Mouse (Mus musculus): ENCODE data around the gene Eif3k. TPM values are rescaled to one million over a fixed set of nuclear protein-coding genes. Genes with fewer than 3 reads are reported as not detected.

Gene Eif3k
- polyA plus RNA-seq, 1 experiment: 218 TPM

DNA sequence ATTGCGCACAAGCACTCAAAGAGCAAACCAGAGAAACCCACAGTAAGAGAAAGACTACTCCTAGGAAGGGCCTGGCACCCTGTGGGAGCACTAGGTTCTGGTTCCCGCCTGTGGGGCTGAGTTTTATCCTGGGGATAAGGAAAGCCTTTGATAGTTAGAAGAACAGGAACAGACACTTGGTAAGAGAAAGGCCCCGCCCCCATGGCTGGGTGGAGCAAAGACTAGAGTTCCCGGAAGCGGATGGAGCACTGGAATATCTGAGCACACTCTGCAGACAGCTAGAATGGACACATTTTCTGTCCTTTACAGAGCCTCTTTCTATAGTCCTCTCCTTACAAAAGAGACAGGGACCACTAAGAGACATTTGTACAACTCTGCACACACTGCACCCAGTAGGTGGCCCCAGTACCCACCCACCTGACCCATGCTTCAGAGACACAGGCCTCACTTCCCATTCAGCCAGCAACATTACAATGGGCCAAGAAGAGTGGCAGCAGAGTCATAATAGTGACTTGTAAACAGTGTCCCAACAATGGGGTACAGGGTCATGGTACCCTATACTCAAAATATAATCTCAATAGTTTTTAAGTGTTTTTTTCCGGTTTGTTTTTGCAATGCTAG is 49.1 kb downstream of the Eif3k start:
- Histone ChIP-seq H3K4me1 (ENCODE audit: control insufficient read depth, insufficient read depth, insufficient read length) (peaks cover 2% of the 10 kb centered on the region; the same call in 1 of the 2 replicates), H3K36me3 (ENCODE audit: control insufficient read depth, insufficient read depth, low read length) (no peaks in the 10 kb centered on the region), H3K4me3 (ENCODE audit: extremely low read depth, insufficient read depth, insufficient read length) (no peak overlapping the region), H3K27me3 (ENCODE audit: control insufficient read depth, insufficient read depth, low read length) (no peaks in the 10 kb centered on the region), H3K27ac (ENCODE audit: insufficient read depth, low read length) (no peak overlapping the region)
- TF ChIP-seq POLR2A (IDR thresholded peaks at IDR 0.05; ENCODE audit: low read depth, low read length) (no peak), CTCF (IDR thresholded peaks at IDR 0.05; ENCODE audit: extremely low read depth, insufficient read depth, insufficient read length, insufficient replicate concordance) (no peak)
- DNase-seq (ENCODE audit: low read depth in 1 of 2, low spot score in 2 of 2): no peak
- 80% methylated on average over 6 of the region's 6 CpGs for WGBS

- peaks cover 2% of the 10 kb centered on the region; the same call in 1 of the 2 replicates for H3K4me1 ChIP-seq (ENCODE audit: control insufficient read depth, insufficient read depth, insufficient read length)
Measured at GRCm38 (mm10) chr7:28931695-28932039, 50.0 kb downstream of the Eif3k start.

GRCm38 (mm10) chr7:28931032-28931694 is 50.5 kb downstream of the Eif3k start:
- TF ChIP-seq CTCF (IDR thresholded peaks at IDR 0.05; ENCODE audit: extremely low read depth, insufficient read depth, insufficient read length, insufficient replicate concordance) (no peak), POLR2A (IDR thresholded peaks at IDR 0.05; ENCODE audit: low read depth, low read length) (no peak)
- no peak for DNase-seq (ENCODE audit: low read depth in 1 of 2, low spot score in 2 of 2)
- Histone ChIP-seq H3K27ac (ENCODE audit: insufficient read depth, low read length) (no peak overlapping the region), H3K36me3 (ENCODE audit: control insufficient read depth, insufficient read depth, low read length) (no peaks in the 10 kb centered on the region), H3K27me3 (ENCODE audit: control insufficient read depth, insufficient read depth, low read length) (no peaks in the 10 kb centered on the region), H3K4me3 (ENCODE audit: extremely low read depth, insufficient read depth, insufficient read length) (no peak overlapping the region), H3K4me1 (ENCODE audit: control insufficient read depth, insufficient read depth, insufficient read length) (peaks cover 2% of the 10 kb centered on the region; the same call in 1 of the 2 replicates)
- WGBS: 80% methylated on average over 7 of the region's 7 CpGs

More at GRCm38 (mm10) chr7:28931695-28932039, 50.0 kb downstream of the Eif3k start:
- no peak for TF ChIP-seq POLR2A (IDR thresholded peaks at IDR 0.05; ENCODE audit: low read depth, low read length)
- TF ChIP-seq CTCF (IDR thresholded peaks at IDR 0.05; ENCODE audit: extremely low read depth, insufficient read depth, insufficient read length, insufficient replicate concordance): no peak
- no peak for DNase-seq (ENCODE audit: low read depth in 1 of 2, low spot score in 2 of 2)
- Histone ChIP-seq H3K36me3 (ENCODE audit: control insufficient read depth, insufficient read depth, low read length) (no peaks in the 10 kb centered on the region), H3K27ac (ENCODE audit: insufficient read depth, low read length) (no peak overlapping the region), H3K27me3 (ENCODE audit: control insufficient read depth, insufficient read depth, low read length) (no peaks in the 10 kb centered on the region), H3K4me3 (ENCODE audit: extremely low read depth, insufficient read depth, insufficient read length) (no peak overlapping the region)
- 86% methylated on average over 4 of the region's 4 CpGs for WGBS

GRCm38 (mm10) chr7:28930320-28931031 is 51.2 kb downstream of the Eif3k start:
- no peak for TF ChIP-seq CTCF (IDR thresholded peaks at IDR 0.05; ENCODE audit: extremely low read depth, insufficient read depth, insufficient read length, insufficient replicate concordance)
- no peak for TF ChIP-seq POLR2A (IDR thresholded peaks at IDR 0.05; ENCODE audit: low read depth, low read length)
- Histone ChIP-seq H3K36me3 (ENCODE audit: control insufficient read depth, insufficient read depth, low read length) (no peaks in the 10 kb centered on the region), H3K4me1 (ENCODE audit: control insufficient read depth, insufficient read depth, insufficient read length) (peaks cover 2% of the 10 kb centered on the region; the same call in 1 of the 2 replicates), H3K27ac (ENCODE audit: insufficient read depth, low read length) (no peak overlapping the region), H3K27me3 (ENCODE audit: control insufficient read depth, insufficient read depth, low read length) (no peaks in the 10 kb centered on the region), H3K4me3 (ENCODE audit: extremely low read depth, insufficient read depth, insufficient read length) (no peak overlapping the region)
- no peak for DNase-seq (ENCODE audit: low read depth in 1 of 2, low spot score in 2 of 2)
- 66% methylated on average over 5 of the region's 5 CpGs for WGBS

DNA sequence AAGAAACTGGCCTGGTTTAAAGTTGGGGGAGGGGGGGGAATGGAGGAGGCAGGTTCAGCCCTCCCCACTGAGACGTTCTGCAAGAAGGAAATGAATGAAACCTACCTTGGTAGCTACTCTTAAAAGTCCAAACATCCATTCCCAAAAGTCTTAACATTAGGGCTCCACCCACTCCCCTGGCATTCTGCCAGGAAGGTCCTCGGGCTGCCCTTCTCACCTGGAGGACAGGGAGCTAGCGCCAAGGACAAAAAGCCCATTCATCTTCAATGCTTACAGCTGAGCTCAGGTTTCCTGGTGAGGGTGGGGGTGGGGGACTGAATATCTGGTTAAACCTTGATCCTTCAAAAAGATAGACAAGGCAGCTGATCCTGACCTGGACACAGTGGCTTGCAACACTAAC is 52.3 kb downstream of the Eif3k start:
- Histone ChIP-seq H3K4me1 (ENCODE audit: control insufficient read depth, insufficient read depth, insufficient read length) (peaks cover 2% of the 10 kb centered on the region; the same call in 1 of the 2 replicates), H3K36me3 (ENCODE audit: control insufficient read depth, insufficient read depth, low read length) (no peaks in the 10 kb centered on the region), H3K4me3 (ENCODE audit: extremely low read depth, insufficient read depth, insufficient read length) (no peak overlapping the region), H3K27me3 (ENCODE audit: control insufficient read depth, insufficient read depth, low read length) (no peaks in the 10 kb centered on the region), H3K27ac (ENCODE audit: insufficient read depth, low read length) (no peak overlapping the region)
- TF ChIP-seq CTCF (IDR thresholded peaks at IDR 0.05; ENCODE audit: extremely low read depth, insufficient read depth, insufficient read length, insufficient replicate concordance): no peak
- TF ChIP-seq POLR2A (IDR thresholded peaks at IDR 0.05; ENCODE audit: low read depth, low read length): no peak
- 82% methylated on average over 3 of the region's 3 CpGs for WGBS
- no peak for DNase-seq (ENCODE audit: low read depth in 1 of 2, low spot score in 2 of 2)

DNA sequence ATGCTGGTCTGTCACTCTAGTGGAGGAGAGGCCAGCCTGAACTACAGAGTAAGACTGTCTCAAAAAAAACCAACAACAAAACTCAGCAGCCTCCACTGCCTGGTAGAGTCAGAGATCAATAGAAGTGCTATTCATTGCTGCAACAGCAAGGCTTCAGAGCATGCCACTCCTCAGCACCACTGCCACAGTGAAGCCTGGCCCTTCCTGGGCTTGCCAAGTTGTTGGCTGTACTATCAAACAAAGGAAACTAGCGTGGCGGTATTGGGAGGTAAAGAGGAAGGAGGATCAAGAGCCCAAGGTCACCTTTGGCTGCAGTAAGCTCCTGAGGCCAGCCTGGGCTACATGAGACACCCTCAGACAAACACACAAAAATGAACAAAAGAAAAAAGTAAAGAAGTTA is 55.5 kb downstream of the Eif3k start:
- H3K27me3 ChIP-seq (ENCODE audit: control insufficient read depth, insufficient read depth, low read length): no peaks in the 10 kb centered on the region
- no peaks in the 10 kb centered on the region; the same call in 1 of the 2 replicates for H3K4me1 ChIP-seq (ENCODE audit: control insufficient read depth, insufficient read depth, insufficient read length)
- no peaks in the 10 kb centered on the region for H3K36me3 ChIP-seq (ENCODE audit: control insufficient read depth, insufficient read depth, low read length)
- TF ChIP-seq CTCF (IDR thresholded peaks at IDR 0.05; ENCODE audit: extremely low read depth, insufficient read depth, insufficient read length, insufficient replicate concordance) (no peak), POLR2A (IDR thresholded peaks at IDR 0.05; ENCODE audit: low read depth, low read length) (no peak)
- no peak for DNase-seq (ENCODE audit: low read depth in 1 of 2, low spot score in 2 of 2)
- H3K27ac ChIP-seq (ENCODE audit: insufficient read depth, low read length): no peak overlapping the region
- no peak overlapping the region for H3K4me3 ChIP-seq (ENCODE audit: extremely low read depth, insufficient read depth, insufficient read length)
- 76% methylated on average over 2 of the region's 2 CpGs for WGBS

All from spleen, adult 2 months (tissue).